Mouse (Mus musculus): ENCODE data around the gene Ilvbl.
"Not testable (repeated sequence)": the region's sequence is repeated elsewhere in the genome, so short reads cannot be mapped to it uniquely, and the experiment has no call there.

Ilvbl gene

GRCm38 (mm10) chr10:78591406-78592328, 17.5 kb downstream of the Ilvbl start, which contains the start of gene Syde1:
Gene Syde1 (minus strand): TSS chr10:78591964.
- no peak for DNase-seq (ENCODE audit: low spot score in 2 of 2)

GRCm38 (mm10) chr10:78592856-78593379, 18.8 kb downstream of the Ilvbl start:
- DNase-seq (ENCODE audit: low spot score in 2 of 2): no peak

- DNase-seq (ENCODE audit: low spot score in 2 of 2): no peak
Measured at GRCm38 (mm10) chr10:78593736-78594135, 19.6 kb downstream of the Ilvbl start.

GRCm38 (mm10) chr10:78594157-78594556, 20.0 kb downstream of the Ilvbl start:
- no peak for DNase-seq (ENCODE audit: low spot score in 2 of 2)

GRCm38 (mm10) chr10:78594566-78594965, 20.4 kb downstream of the Ilvbl start:
- no peak for DNase-seq (ENCODE audit: low spot score in 2 of 2)

GRCm38 (mm10) chr10:78599865-78600264, 25.7 kb downstream of the Ilvbl start:
- DNase-seq (ENCODE audit: low spot score in 2 of 2): no peak

- DNase-seq (ENCODE audit: low spot score in 2 of 2): peak in 1 of 2 experiments; percentile 38
Measured at GRCm38 (mm10) chr10:78605080-78605479, 30.9 kb downstream of the Ilvbl start.

GRCm38 (mm10) chr10:78607602-78608001, 33.5 kb downstream of the Ilvbl start:
- DNase-seq (ENCODE audit: low spot score in 2 of 2): no peak

- DNase-seq (ENCODE audit: low spot score in 2 of 2): no peak
Measured at GRCm38 (mm10) chr10:78617974-78618373, 43.8 kb downstream of the Ilvbl start, which contains the start of gene Olfr1357. Gene Olfr1357 (minus strand): TSS chr10:78618074.

- DNase-seq (ENCODE audit: low spot score in 2 of 2): not testable (repeated sequence)
Measured at GRCm38 (mm10) chr10:78623143-78623542, 49.0 kb downstream of the Ilvbl start.

- DNase-seq (ENCODE audit: low spot score in 2 of 2): peak; percentile 9 to 10
Measured at GRCm38 (mm10) chr10:78630194-78630593, 56.0 kb downstream of the Ilvbl start.

GRCm38 (mm10) chr10:78632311-78632710, 58.2 kb downstream of the Ilvbl start:
- peak in 1 of 2 experiments; percentile 17 for DNase-seq (ENCODE audit: low spot score in 2 of 2)
